Mouse (Mus musculus) cortical plate, adult 2 months (tissue): ENCODE data around the gene Ccdc146.

Source experiments
- CTCF ChIP-seq: fragments of 200-500 bp; IDR thresholded peaks from 2 replicates; pipeline ENCODE4 v1.5.1; 2011; ENCODE audit warnings: mild to moderate bottlenecking, control low read depth, low read length; ENCODE audit not compliant: insufficient read depth; ENCODE audit errors: extremely low read depth
- POLR2A ChIP-seq: fragments of 200-500 bp; IDR thresholded peaks from 2 replicates; pipeline ENCODE4 v1.6.1; 2011; ENCODE audit warnings: mild to moderate bottlenecking, low read length, control low read depth; ENCODE audit not compliant: insufficient read depth; ENCODE audit errors: extremely low read depth

- TF ChIP-seq CTCF (no peak), POLR2A (no peak)
These were observed at the start of gene Ccdc146, which contains the start of gene Fam185a for GRCm38 (mm10) chr5:21424614-21425602.
